Mouse (Mus musculus): ENCODE results near the gene Reln.

DNA sequence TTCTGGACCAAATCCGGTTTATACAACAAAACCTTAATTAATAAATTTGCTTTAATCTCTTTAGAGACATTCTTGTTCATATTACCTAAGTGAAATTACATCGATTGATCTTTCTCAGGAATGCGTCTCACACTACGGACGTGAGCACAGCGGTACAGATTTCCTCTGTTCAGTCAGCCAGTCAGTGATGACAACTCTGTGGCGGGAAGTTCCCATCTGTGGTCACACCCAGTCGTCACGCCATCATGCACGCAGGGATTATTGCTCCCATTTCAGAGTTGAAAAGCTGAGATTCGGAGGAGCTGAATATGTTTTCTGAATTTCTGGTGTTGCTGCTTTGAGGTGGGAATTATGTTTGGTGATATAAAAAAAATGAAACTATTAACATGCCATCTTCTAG, 316.1 kb downstream of the Reln start:
- TF ChIP-seq POLR2A (IDR thresholded peaks at IDR 0.05; ENCODE audit: low read depth, low read length) (no peak), CTCF (IDR thresholded peaks at IDR 0.05; ENCODE audit: borderline replicate concordance, insufficient read depth, low read length) (no peak)
